Mouse (Mus musculus) left cerebral cortex, adult 11 months (tissue): ENCODE measurements around the gene Nmb.

Experiments
- DNase-seq: peaks from one replicate; pipeline ENCODE4 v3.0.0; 2022; ENCODE audit warnings: low spot score

Nmb gene

DNA sequence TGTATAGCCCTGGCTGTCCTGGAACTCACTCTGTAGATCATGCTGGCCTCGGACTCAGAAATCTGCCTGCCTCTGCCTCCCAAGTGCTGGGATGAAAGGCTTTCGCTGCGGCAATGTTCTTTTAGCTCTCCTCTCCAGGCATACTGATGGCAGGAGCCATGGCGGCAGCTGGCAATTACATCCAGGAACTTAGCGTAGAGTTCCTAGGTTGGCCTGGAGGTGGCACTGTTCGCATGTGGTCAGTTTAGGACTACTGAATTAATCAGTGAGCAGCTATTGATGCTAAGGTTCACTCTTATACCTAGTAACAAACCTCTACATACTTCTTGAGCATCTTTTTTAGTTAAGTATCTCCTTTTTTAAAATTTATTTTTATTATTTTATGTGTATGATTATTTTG lies 47.7 kb downstream of the Nmb start:
- peak; percentile 70 for DNase-seq

DNA sequence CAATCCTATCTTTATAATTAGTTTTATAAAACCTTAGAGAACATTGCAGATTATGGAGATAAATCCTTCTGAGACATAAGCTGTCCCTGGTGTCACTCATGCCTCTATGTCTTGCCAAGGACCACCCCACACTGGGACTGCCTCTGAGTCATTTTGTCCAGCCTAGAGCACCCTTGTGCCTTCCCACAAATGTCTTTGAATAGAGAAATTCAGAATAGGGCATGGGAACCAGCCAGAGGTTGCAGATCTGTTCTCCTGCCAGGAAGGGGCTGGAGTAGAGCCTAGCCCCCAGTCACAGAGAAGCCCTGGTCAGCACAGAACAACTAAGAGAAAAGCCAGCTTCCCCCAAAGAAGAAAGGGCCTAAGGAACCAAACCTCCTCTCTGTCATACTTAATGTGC lies 49.6 kb downstream of the Nmb start:
- no peak for DNase-seq

DNA sequence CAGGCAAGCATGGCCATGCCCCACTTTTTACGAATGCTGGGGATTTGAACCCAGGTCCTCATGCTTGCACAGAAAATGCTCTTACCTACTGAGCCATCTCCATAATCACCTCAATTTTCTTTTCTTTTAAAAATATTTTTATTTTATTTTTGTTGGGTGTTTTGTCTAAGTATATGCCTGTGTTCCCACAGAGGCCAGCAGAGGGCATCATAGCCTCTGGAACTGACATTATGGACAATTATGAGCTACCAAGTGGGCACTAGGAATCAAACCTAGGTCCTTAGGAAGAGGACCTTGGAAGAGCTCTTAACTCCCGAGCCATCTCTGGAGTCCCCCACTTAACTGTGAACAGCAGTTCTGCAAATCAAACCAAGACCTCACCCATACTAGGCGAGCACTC lies 51.7 kb downstream of the Nmb start:
- DNase-seq, result no peak
